Mouse (Mus musculus): ENCODE results near the gene Gm11084. TPM values are rescaled to one million over a fixed set of nuclear protein-coding genes. Genes with fewer than 3 reads are reported as not detected.

The Gm11084 gene
- polyA plus RNA-seq, 1 experiment = not detected

DNA sequence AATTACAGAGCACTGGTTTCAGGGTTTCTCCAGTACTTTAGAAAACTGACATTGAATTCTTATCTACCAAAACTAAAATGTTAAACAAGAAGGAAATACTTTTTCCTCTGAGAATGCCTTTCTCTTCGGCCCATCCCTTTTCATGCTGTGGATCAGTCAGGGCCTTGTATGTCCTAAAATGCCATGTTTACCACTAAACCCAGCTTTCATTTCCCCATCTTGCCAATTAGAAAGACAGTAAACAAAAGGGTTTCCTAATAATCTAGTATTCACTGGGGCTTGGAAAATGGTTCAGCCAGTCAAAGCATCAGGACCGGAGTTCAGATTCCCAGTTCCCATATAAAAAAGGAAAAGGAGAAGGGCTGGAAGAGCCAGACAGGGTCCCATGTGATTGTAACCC, 21.1 kb downstream of the Gm11084 start:
- 87% methylated on average over 2 of the region's 2 CpGs for WGBS
- DNase-seq = no peak
- H3K27ac ChIP-seq (ENCODE audit: insufficient read depth, low read length) = no peak overlapping the region

DNA sequence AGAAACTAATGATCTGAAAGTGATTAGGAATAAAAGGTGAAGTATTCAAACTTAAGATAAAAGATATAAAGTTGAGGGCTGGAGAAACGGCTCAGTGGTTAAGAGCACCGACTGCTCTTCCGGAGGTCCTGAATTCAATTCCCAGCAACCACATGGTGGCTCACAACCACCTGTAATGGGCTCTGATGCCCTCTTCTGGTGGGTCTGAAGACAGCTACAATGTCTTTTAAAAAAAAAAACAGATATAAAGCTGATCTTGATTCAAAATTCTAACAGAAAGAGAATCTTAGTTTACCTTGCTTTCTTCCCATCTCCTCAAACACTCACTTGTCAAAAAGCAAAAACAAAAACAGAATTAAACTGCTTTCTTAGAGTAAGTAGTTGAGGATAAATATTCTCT, 30.1 kb downstream of the Gm11084 start:
- no peak for DNase-seq
- Histone ChIP-seq H3K4me3 (replicated peaks; ENCODE audit: insufficient read depth, low read depth, low read length) (no peak overlapping the region), H3K4me1 (ENCODE audit: control insufficient read depth, insufficient read depth, low read length) (no peaks in the 10 kb centered on the region; the same call in 1 of the 2 replicates), H3K27me3 (ENCODE audit: control insufficient read depth, insufficient read depth, low read length) (no peaks in the 10 kb centered on the region), H3K27ac (ENCODE audit: insufficient read depth, low read length) (no peak overlapping the region)
- TF ChIP-seq POLR2A (IDR thresholded peaks at IDR 0.05; ENCODE audit: borderline replicate concordance, insufficient read depth, low read length) (no peak), CTCF (IDR thresholded peaks at IDR 0.05; ENCODE audit: borderline replicate concordance, insufficient read depth, low read depth, low read length) (no peak)
- WGBS = 97% methylated on average over 3 of the region's 3 CpGs

More for the DNA sequence above, 21.1 kb downstream of the Gm11084 start:
- TF ChIP-seq POLR2A (IDR thresholded peaks at IDR 0.05; ENCODE audit: borderline replicate concordance, insufficient read depth, low read length) (no peak), CTCF (IDR thresholded peaks at IDR 0.05; ENCODE audit: borderline replicate concordance, insufficient read depth, low read depth, low read length) (no peak)
- no peaks in the 10 kb centered on the region for H3K4me1 ChIP-seq (ENCODE audit: control insufficient read depth, insufficient read depth, low read length)
- no peak overlapping the region for H3K4me3 ChIP-seq (replicated peaks; ENCODE audit: insufficient read depth, low read depth, low read length)
- H3K27me3 ChIP-seq (ENCODE audit: control insufficient read depth, insufficient read depth, low read length) = no peaks in the 10 kb centered on the region

- H3K27me3 ChIP-seq (ENCODE audit: control insufficient read depth, insufficient read depth, low read length) = no peaks in the 10 kb centered on the region
- DNase-seq = no peak
- 92% methylated on average over 3 of the region's 3 CpGs for WGBS
- H3K27ac ChIP-seq (ENCODE audit: insufficient read depth, low read length) = no peak overlapping the region
- H3K4me3 ChIP-seq (replicated peaks; ENCODE audit: insufficient read depth, low read depth, low read length) = no peak overlapping the region
- TF ChIP-seq POLR2A (IDR thresholded peaks at IDR 0.05; ENCODE audit: borderline replicate concordance, insufficient read depth, low read length) = no peak
- no peak for TF ChIP-seq CTCF (IDR thresholded peaks at IDR 0.05; ENCODE audit: borderline replicate concordance, insufficient read depth, low read depth, low read length)
- H3K4me1 ChIP-seq (ENCODE audit: control insufficient read depth, insufficient read depth, low read length) = no peaks in the 10 kb centered on the region
These were observed 33.5 kb downstream of the Gm11084 start for GRCm38 (mm10) chr2:72952979-72953378.

DNA sequence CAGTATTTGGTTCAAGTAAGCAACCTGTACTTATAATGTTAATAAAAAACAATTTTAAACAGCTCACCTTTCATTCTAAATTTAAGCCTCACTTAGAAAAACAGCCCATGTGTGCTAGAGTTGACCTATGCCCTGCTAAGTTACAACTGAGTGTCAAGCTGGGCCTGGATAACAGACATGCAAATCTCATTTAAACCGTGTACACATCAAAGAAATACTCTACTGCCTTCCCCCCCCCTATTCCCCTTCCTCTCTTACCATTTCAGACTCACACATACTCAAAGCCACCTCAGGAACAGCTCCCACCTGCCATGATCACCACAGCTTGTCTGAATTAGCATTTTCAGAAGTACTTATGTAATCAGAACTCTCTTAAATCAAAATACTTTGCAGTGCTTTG, 50.6 kb downstream of the Gm11084 start:
- Histone ChIP-seq H3K4me1 (ENCODE audit: control insufficient read depth, insufficient read depth, low read length) (no peaks in the 10 kb centered on the region), H3K27me3 (ENCODE audit: control insufficient read depth, insufficient read depth, low read length) (no peaks in the 10 kb centered on the region), H3K4me3 (replicated peaks; ENCODE audit: insufficient read depth, low read depth, low read length) (no peak overlapping the region), H3K27ac (ENCODE audit: insufficient read depth, low read length) (no peak overlapping the region)
- TF ChIP-seq POLR2A (IDR thresholded peaks at IDR 0.05; ENCODE audit: borderline replicate concordance, insufficient read depth, low read length) (no peak), CTCF (IDR thresholded peaks at IDR 0.05; ENCODE audit: borderline replicate concordance, insufficient read depth, low read depth, low read length) (no peak)
- WGBS = 18% methylated on average over 1 of the region's 1 CpGs
- no peak for DNase-seq

- no peak for DNase-seq
- no peak for TF ChIP-seq CTCF (IDR thresholded peaks at IDR 0.05; ENCODE audit: borderline replicate concordance, insufficient read depth, low read depth, low read length)
- no peak for TF ChIP-seq POLR2A (IDR thresholded peaks at IDR 0.05; ENCODE audit: borderline replicate concordance, insufficient read depth, low read length)
- Histone ChIP-seq H3K27ac (ENCODE audit: insufficient read depth, low read length) (no peak overlapping the region), H3K4me1 (ENCODE audit: control insufficient read depth, insufficient read depth, low read length) (no peaks in the 10 kb centered on the region), H3K27me3 (ENCODE audit: control insufficient read depth, insufficient read depth, low read length) (no peaks in the 10 kb centered on the region), H3K4me3 (replicated peaks; ENCODE audit: insufficient read depth, low read depth, low read length) (no peak overlapping the region)
These were observed 54.3 kb downstream of the Gm11084 start for GRCm38 (mm10) chr2:72932186-72932585.

DNA sequence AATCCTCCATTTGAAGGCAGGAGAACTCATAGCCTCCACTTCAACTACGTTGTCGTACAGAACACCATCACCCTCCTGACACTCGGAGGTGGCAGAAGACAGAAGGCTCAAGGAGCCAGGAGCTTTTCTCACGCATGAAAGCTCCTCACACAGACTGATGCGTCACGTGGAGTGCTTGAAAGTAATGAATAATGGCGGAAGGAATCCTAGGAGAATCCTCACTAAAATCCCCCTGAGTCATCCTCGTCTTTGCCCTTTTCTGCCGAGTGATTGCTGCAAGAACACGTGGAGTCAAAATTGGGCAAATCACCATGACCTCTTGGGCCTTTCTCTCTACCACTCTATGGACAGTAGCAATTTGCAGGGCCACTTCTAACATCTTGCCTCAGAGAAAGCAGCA, 61.5 kb downstream of the Gm11084 start:
- H3K4me3 ChIP-seq (replicated peaks; ENCODE audit: insufficient read depth, low read depth, low read length) = no peak overlapping the region
- no peak overlapping the region for H3K27ac ChIP-seq (ENCODE audit: insufficient read depth, low read length)
- no peaks in the 10 kb centered on the region for H3K27me3 ChIP-seq (ENCODE audit: control insufficient read depth, insufficient read depth, low read length)
- TF ChIP-seq POLR2A (IDR thresholded peaks at IDR 0.05; ENCODE audit: borderline replicate concordance, insufficient read depth, low read length) (no peak), CTCF (IDR thresholded peaks at IDR 0.05; ENCODE audit: borderline replicate concordance, insufficient read depth, low read depth, low read length) (no peak)
- DNase-seq = no peak
- WGBS = 17% methylated on average over 10 of the region's 10 CpGs
- H3K4me1 ChIP-seq (ENCODE audit: control insufficient read depth, insufficient read depth, low read length) = no peaks in the 10 kb centered on the region

Other genes starting within 250 kb of the Gm11084 start
- gene Sp3, start 6.3 kb downstream of the Gm11084 start, polyA plus RNA-seq (2012; rRNA removed) = 25.9 and 30.6 TPM in 2 replicates
- 59.7 and 61.3 TPM in 2 replicates for gene Ola1, start 232.2 kb upstream of the Gm11084 start, polyA plus RNA-seq (2012; rRNA removed)